Mouse (Mus musculus): ENCODE measurements at regions not wholly inside any gene's neighbourhood (a gene's known extent, or its start where the extent isn't known, plus 50 kb on each side); places are given as distances from the start of the nearest gene placed in this dataset.
"Not testable (repeated sequence)": the region's sequence is repeated elsewhere in the genome, so short reads cannot be mapped to it uniquely, and the experiment has no call there.

DNA sequence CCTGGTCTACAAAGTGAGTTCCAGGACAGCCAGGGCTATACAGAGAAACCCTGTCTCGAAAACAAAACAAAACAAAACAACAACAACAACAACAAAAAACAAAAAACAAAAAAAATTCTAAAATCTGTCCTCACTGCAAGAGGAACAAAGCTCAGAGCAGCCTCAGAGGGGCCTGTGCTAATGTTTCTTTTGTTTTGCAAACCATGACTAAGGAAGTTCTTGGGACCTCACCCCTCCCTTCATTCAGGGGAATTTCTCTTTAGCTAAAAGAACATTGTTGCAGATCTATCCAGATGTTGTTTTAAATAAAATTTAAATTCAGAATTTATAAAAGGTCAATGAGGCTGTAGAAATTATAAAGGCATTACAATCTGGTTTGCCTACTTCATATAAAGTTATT, 814.3 kb downstream of the Trib2 start:
- TF ChIP-seq POLR2A (IDR thresholded peaks at IDR 0.05; ENCODE audit: low read depth, low read length); CTCF (IDR thresholded peaks at IDR 0.05; ENCODE audit: extremely low read depth, insufficient read depth, insufficient read length, insufficient replicate concordance): not testable (repeated sequence)
